Mouse (Mus musculus) embryo, embryonic 11 days (tissue): Measurements from ENCODE around the gene Acox1.
A peak's percentile ranks its signal among the peaks of the same experiment; 100 is the strongest.

ENCODE experiments used
- DNase-seq: peaks from one replicate; pipeline ENCODE4 v3.0.0-alpha.2; 2015

Acox1 gene

DNA sequence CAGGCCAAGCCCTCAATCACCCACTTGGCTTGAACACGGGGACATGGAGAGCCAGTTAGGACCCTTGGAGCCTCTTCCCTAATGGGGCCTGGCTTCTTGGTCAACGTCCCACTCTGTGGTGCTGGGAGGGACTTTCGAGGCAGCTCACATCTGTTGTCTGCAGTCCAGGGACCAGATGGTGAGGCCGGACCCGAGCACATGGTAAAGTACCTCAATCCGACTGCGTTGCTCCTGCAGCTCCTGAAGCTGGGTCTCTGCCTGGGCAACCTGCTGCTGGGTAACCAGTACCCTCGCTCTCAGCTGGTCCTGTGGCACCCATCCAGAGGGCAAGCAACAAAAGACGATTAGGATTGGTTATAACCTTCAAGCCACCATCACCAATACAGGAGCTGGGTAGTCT, 70.9 kb downstream of the Acox1 start:
- no peak for DNase-seq

DNA sequence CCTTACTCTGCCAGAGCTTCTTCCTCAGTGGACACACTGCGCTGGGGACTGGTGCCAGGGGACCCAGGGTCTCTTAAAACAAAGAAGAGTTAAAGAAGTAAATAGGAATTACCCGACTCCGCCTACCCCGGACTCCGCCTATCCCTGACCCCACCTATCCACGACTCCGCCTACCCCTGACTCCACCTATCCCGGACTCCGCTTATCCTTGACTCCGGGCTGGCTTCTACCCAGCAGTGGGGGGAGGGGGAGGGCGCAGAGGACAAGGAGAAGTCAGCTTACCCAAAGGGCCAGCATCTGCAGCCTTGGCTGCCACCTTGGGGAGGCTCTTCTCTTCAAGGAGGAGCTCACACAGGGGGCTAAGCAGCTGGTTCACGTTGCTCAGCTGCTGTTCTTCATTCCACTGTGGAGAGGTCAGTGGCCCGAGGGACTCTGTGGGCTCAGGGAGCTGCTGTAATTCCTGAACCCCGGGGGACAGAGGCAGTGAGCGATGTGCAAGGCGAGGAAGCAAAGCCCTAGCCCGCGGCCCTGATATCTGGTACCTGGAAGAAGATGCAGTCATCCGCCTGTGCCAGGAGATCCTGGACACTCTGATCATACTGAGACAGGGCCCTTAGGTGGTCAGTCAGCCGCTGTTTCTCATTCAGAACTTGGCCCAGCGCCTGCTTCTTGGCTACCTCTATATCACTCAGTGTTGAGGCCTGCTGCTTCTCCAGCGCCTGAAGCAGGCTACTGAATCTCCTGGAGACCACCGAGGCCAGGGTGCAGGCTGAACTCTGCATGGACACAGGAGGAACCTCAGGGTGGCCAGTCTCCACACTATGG, 71.5 kb downstream of the Acox1 start, which contains the start of gene Trim47:
Trim47 (minus strand) TSS at position 55 of the 825 bp plus-strand sequence.
- peak; percentile 83 for DNase-seq

DNA sequence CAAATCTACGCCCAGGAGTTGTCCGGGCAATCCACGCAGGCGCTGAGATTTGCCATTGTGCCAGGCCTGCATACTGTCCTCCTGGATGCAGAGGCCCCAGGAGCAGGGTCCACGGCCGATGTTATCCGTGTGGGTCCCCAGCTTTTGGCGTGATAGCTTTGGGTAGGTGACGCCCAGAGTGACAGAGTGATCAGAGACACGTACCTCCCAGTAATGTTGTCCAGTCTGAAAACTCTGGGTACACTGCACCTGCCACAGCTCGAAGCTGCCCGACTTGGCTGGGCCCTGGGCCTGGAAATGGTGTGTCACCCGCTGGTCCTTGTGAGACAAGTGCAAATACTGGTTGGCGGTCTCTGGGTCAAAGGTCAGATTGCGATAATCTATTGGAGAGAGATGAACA, 72.6 kb downstream of the Acox1 start:
- no peak for DNase-seq
